Mouse (Mus musculus) cerebellum, adult 9-11 months (tissue): ENCODE results near the gene Fmo4.

Experiments
- DNase-seq: peaks from one replicate; pipeline ENCODE4 v3.0.0; 2022

Fmo4 gene

DNA sequence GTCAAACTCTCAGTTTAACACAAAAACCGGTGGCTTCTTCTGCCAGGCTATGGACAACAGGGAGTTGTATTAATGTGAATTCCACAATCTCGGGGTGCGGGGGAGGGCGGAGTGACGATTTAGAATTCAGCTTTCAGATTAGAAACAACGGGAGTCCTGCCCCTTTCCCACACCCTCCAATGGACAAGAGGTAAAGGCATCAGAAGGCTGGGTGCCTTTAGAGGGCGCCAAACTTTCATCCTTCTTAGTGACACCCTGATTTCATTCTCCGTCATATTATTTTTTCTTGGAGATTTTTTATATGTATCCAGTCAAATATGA lies at the start of gene Fmo4:
Gene Fmo4, minus strand, starts transcription at position 137 of the 321 bp plus-strand sequence.
- DNase-seq = no peak

DNA sequence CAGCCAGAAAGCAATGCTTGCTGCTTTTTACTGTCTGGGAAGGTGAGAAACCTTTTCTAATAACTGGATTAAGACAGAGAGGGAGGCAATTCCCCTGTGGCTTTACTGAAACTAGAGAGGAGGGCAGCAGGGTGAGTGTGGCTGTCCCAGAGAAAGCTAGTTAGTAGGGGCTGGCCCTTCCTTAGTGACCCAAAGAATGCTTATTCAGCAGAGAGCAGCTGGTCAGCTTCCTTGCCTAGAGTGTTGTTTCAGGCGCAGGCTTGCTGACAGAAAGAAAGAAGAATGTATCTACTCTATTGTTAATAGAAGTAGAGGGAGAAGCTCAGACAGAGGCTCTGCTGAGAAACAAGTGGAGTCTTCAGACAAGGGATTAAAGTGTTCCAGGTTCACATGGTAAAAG lies 48.6 kb upstream of the Fmo4 start:
- no peak for DNase-seq

- DNase-seq = no peak
Observed at GRCm38 (mm10) chr1:162859996-162860605, 46.3 kb upstream of the Fmo4 start.

DNA sequence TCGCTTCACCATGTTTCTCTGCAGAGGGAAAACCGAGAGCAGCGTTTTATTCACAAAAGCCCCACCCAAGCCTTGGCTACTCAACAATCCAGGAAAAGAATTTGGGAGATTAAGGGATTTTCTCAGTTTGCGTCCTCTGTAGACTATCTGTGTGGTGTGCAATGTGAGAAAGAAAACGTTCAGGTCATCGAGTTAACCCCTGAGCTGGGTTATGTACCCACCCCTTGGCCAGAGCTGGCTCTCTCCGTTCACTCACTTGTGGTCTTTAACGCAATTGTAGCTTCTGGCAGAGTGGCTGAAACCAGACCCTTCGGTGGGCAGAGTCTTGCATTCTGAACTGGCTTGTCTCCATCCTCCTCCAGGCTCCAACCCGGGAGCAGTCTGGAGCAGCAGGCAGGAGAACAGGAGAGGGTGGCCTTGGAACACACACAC lies 45.8 kb upstream of the Fmo4 start:
- no peak for DNase-seq

DNA sequence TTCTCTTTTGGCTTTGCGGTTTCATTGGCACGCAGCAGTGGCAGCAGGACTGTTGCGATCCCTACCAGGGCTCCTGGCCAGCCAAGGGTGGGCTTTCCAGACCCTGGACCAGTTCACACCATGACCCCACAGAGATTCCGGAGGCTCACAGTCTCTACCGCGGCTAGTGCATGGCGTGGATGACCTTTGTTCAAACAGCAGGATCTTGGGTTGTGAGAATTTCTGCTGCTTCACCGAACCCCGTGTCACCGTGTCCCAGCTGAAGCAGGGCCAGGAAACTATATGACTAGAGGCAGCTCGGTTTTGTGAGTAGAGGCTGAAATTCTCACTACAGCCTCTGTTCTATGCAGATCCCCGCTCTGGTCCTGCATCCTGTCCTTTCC lies 45.0 kb upstream of the Fmo4 start:
- DNase-seq = no peak

DNA sequence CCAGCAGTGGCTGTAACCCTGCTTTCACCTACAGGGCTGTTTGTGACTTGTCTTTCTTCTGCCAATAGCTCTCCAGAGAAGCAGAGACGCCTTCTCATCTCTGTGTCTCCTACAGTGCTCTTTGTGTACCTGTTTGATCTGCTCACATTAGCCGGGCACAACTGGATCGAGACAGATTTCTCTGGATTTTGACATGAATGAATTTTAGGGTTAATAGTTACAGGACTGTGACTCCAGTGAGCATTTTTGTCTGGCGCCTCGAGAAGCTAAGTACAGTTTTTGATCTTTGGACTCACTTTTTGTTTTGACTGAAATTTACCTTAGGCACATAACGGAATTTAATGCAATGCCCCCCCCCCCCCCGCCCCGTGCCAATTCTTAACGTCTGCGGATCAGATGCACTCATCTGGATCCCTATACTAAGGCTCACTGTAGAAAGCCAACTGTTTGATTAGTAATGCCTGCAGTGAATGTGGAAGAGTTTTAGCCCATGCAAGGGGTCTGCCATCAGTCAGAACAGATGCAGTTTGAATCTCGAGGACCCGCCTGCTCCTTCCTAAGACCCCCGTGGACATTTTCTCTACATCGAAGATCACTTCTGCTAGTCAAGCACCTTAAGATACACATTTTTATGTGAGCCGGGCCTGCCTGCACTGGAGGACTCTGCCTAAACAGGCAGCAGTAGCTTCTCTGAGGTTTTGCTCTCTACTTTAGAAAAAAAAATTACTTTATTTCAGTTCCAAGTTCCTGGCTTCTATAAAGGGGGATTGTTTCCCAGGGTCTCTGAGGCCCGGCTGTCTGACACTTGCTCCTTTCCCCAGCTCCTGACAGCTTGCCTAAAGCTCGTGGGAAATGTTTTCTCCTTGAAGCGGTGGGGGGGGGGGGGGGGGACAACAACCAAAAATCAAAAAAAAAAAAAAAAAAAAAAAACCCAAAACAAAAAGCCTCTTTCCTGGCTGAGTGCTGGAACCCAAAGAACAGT lies 44.3 kb upstream of the Fmo4 start:
- DNase-seq = no peak

DNA sequence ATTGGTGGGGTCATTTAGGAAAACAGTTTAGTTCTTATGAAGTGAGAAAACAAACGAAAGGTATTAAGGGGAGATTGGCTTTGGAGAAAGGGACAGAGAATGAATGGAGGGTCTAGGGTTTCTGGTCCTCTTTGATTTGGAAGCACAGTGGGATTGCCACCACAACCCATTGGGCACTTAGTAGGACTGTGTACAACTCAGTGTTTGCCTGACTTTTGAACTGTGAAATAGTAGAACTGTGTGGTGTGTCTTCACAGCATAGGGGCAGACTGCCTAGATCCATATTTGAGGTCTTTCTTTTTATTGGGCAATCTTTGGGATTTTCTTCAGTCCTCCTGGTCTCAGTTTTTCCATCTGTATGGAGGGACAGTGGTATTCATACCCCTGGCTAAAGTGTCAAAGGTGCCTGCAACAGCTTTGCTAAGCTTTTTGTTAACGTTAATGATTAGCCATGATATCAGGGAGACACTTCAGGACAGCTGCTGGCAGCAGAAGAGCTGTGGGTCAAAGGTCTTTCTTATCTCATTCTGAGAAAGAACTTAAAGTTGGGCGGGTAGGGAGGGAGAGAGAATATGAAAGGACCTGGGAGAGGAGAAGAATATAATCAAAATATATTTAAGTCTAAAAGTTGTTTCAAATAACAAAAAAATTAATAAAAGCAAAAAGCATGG lies 40.2 kb upstream of the Fmo4 start:
- no peak for DNase-seq

GRCm38 (mm10) chr1:162847554-162847953 lies 33.8 kb upstream of the Fmo4 start:
- no peak for DNase-seq

- DNase-seq = no peak
Observed at GRCm38 (mm10) chr1:162840211-162840610, 26.4 kb upstream of the Fmo4 start.

DNA sequence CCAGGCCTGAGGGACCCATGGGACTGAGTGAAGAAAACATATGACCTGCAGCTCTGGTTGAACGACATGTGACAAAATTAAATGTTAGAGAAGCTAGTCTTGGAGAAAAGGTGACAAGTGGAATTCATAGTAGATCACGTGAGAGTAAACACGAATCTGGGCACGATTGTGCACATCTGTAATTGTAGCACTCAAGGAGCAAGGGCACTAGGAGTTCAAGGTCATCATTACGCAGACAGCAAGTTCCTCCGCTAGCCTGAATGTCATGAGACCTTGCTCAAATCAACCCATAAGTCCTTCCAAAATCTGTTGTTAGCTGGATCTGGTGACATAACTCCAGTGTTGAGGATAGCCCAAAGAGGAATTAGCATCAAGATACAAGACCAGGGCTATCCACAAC lies 25.2 kb upstream of the Fmo4 start:
- DNase-seq = no peak

DNA sequence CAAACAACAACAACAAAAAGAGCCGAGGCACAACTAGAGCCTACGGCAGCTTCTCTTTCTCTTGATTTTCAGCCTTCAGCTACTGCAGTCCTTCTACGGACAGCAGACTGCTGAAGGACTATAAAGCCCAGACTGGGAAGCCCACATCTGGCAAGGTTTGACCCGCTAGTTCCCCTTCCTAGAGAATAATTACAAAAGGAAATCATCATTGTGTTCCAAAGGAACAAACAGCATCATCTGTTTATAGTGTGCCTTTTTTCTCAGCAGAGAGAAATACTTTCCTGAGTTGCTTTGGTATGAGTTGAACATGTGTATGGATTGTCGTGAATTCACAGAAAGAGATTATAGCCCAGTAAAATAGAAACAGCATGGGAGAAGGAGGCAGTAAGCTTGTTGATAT lies 20.6 kb upstream of the Fmo4 start:
- no peak for DNase-seq

DNA sequence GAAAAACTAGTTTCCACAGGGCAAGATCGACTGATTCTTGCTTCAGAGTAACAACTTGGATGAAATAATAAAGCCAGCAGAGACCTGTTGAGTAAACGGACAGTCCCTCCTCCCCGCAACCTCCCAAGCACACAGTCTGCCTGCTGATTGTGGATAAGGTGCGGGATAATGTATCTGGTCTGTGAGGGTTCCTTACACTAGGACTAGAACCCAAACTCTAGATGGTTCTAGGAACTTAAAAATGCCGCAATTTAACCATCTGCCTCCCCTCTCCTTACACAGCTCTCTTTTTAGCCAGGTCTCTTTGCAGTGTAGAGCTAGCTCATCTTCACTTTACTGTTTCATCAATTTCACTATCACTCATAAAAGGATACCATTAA lies 18.8 kb upstream of the Fmo4 start:
- DNase-seq = no peak

- DNase-seq = no peak
Observed at GRCm38 (mm10) chr1:162831838-162832573, 18.2 kb upstream of the Fmo4 start.

- DNase-seq = no peak
Observed at GRCm38 (mm10) chr1:162819280-162819679, 5.5 kb upstream of the Fmo4 start.

- DNase-seq = no peak
Observed at GRCm38 (mm10) chr1:162815381-162816127, 1.8 kb upstream of the Fmo4 start.

DNA sequence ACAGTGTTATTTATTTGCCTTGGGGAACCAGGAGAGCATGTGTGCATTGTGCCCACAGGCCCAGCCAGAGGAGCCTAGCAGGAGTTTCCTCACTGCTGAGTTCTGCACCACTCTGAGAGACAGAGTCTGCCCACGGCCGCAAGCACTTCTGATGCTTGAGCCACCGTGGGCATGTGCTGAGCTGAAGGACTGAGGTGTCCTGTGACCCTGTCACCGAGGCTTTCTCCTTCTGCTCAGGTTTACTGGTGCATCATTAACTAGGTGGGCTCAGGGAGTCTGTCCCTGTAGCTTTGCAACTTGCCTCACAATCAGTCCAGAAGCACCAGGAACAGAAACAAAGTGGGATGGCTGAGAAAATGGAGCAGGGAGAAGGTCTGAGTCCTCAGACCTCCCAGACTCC lies 1.2 kb upstream of the Fmo4 start:
- DNase-seq = no peak

GRCm38 (mm10) chr1:162813143-162813835 lies 483 bp downstream of the Fmo4 start:
- no peak for DNase-seq

GRCm38 (mm10) chr1:162808541-162808940 lies 5.2 kb downstream of the Fmo4 start:
- no peak for DNase-seq

DNA sequence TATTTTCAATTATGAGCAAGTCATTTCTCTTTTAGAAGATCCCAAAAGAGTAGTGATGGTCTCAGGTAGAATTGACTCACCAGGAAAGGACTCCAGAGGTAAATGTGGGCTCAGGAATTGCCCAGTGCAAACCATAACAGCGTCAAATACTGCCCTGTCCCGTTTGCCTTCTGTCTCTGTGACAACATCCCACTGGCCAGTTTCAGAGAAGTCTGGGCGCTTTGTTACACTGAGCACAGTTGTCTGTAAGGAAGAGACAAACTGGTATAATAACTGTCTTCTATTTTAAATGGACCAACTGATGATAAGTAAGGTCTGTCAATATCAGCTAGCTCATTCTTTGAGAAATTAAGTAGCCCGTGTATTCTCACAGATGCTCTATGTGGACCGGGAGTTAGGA lies 6.3 kb downstream of the Fmo4 start:
- DNase-seq = no peak

DNA sequence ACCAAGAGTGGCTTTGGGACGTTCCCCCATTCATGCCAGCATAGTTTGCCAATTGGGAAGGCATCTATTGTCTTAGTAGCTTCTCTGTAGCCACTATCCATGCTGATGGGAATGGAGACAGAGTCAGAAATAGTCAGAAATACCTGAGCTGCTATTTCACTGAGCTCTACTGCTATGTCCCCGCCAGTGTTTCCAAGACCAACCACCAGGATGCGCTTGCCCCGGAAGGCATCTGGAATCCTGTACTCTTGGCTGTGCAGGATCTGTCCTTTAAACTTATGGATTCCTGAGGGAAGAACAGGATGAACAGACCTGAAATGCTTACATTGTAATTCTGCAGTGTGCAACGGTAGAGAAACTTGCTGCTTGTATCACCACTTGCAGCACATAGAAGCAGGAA lies 8.8 kb downstream of the Fmo4 start:
- DNase-seq = no peak

DNA sequence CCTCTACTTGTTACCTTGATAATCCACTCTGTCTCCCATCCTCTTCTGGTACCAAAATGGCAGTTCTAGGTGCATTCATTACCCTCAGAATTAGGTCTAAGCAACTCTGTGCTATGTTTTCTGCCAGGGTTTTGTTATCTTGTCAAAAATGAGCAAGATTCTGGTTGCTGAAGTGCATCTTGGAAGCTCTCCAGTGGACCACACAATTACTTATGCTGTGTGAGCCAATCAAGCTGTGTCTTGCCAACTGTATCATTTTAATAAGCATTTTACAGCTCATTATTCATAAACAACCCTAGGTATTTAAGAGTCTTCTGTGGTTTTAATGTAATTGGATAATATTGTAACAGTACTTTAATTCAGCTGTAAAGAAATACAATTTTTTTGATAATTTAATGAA lies 17.3 kb downstream of the Fmo4 start:
- no peak for DNase-seq
